Mouse (Mus musculus): ENCODE results near the gene Atn1. TPM values are rescaled to one million over a fixed set of nuclear protein-coding genes. Genes with fewer than 3 reads are reported as not detected.

The Atn1 gene
- polyA plus RNA-seq, 1 experiment from 2014 or later = 21.0 TPM

DNA sequence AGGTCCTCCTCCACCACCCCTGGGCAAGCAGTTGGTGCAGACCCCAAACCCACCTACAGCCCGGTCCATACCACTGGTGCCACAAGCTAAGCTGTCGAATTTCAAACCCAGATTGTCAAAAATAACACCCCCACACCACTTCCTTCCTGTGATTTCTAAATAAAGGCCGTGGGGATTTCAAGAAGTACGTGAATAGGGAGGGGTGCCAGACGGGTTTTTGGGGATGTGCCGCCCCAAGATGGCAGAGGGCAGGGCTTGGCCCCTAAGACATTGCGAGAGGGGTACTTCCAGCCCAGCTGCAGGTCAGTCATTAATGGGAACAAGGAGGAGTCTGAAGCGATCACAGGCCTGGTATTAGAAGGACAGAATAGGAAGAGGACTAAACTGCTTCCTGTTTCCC lies 32.8 kb downstream of the Atn1 start:
- no peak for ATAC-seq (ENCODE audit: insufficient number of reproducible peaks, low FRiP score, low TSS enrichment, low read depth)
- no peak overlapping the region for H3K9ac ChIP-seq
- H3K27ac ChIP-seq (replicated peaks) = no peak overlapping the region
- no peaks in the 10 kb centered on the region for H3K36me3 ChIP-seq
- H3K4me2 ChIP-seq (replicated peaks) = no peak overlapping the region
- WGBS = 75% methylated on average over 8 of the region's 8 CpGs
- H3K4me1 ChIP-seq = no peaks in the 10 kb centered on the region
- H3K9me3 ChIP-seq (replicated peaks) = no peaks in the 10 kb centered on the region
- H3K27me3 ChIP-seq = no peaks in the 10 kb centered on the region
- H3K4me3 ChIP-seq (replicated peaks) = no peak overlapping the region

GRCm38 (mm10) chr6:124722876-124723473 lies 33.3 kb downstream of the Atn1 start:
- Histone ChIP-seq H3K36me3 (no peaks in the 10 kb centered on the region), H3K9ac (no peak overlapping the region), H3K4me1 (no peaks in the 10 kb centered on the region), H3K4me2 (replicated peaks) (no peak overlapping the region), H3K4me3 (replicated peaks) (no peak overlapping the region), H3K27me3 (no peaks in the 10 kb centered on the region), H3K9me3 (replicated peaks) (no peaks in the 10 kb centered on the region), H3K27ac (replicated peaks) (no peak overlapping the region)
- no peak for ATAC-seq (ENCODE audit: insufficient number of reproducible peaks, low FRiP score, low TSS enrichment, low read depth)
- WGBS = 88% methylated on average over 6 of the region's 6 CpGs

DNA sequence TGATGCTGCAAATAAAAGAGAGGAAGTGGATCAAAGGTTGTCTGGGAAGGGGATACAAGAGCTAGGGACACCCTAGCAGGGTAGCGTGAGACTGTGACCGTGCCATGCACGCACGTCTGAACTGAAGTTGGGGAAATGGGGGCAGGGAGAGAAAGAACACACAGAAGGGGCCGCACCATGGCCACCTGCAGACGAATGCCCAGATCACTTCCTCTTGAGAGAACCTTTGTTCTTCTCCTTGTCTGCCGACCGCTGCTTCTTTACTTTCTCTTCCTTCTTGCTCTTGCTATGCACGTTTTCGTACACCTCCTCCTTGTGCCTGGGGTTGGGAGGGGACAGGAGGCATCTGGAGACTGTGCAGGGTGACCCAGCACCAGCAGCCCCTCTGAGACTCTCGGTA lies 35.4 kb downstream of the Atn1 start:
- Histone ChIP-seq H3K4me1 (peaks cover 6% of the 10 kb centered on the region; the same call in 1 of the 2 replicates), H3K4me2 (replicated peaks) (no peak overlapping the region), H3K9me3 (replicated peaks) (no peaks in the 10 kb centered on the region), H3K36me3 (peaks cover 11% of the 10 kb centered on the region), H3K27me3 (no peaks in the 10 kb centered on the region), H3K27ac (replicated peaks) (no peak overlapping the region), H3K9ac (no peak overlapping the region), H3K4me3 (replicated peaks) (no peak overlapping the region)
- ATAC-seq (ENCODE audit: insufficient number of reproducible peaks, low FRiP score, low TSS enrichment, low read depth) = no peak
- WGBS = 64% methylated on average over 11 of the region's 11 CpGs

DNA sequence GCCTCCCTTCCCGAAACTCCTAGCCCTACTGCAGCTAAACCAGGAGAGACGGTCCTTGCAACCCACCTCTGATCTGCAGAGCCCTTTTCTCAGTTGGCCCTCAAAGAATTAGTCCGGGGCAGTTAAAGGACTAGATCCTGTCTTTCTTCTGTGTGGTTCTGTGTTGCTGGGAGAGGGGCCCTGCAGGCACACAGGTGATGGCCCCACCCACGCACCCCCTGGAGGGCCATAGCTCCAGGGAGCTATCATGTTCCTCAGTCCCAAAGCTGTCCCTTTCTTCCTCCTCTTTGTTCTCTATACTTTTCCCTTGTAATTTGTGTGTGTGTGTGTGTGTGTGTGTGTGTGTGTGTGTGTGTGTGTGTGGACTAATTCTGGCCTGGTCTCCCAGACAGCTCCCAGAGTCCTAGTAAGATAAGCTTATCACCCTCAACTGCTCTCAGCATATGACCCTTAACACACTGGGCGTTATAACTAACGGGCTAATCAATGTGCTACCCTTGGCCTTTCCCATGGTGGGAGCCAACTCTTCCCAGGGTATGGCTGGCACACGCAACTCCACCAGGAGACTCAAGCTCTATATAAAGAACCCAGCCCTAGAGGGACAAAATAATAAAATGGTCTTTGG lies 36.9 kb downstream of the Atn1 start:
- H3K27me3 ChIP-seq = no peaks in the 10 kb centered on the region
- WGBS = 50% methylated on average over 7 of the region's 7 CpGs
- peak; percentile 61 for ATAC-seq (ENCODE audit: insufficient number of reproducible peaks, low FRiP score, low TSS enrichment, low read depth)
- no peak overlapping the region; the same call in 1 of the 2 replicates for H3K9ac ChIP-seq
- peak overlapping the region; percentile 42 for H3K4me3 ChIP-seq (replicated peaks)
- H3K9me3 ChIP-seq (replicated peaks) = no peaks in the 10 kb centered on the region
- H3K36me3 ChIP-seq = peaks cover 25% of the 10 kb centered on the region
- H3K4me1 ChIP-seq = peaks cover 6% of the 10 kb centered on the region
- H3K4me2 ChIP-seq (replicated peaks) = peak overlapping the region; percentile 32
- peak overlapping the region; percentile 78 for H3K27ac ChIP-seq (replicated peaks)

GRCm38 (mm10) chr6:124718703-124719102 lies 37.6 kb downstream of the Atn1 start:
- H3K36me3 ChIP-seq = peaks cover 33% of the 10 kb centered on the region
- peak overlapping the region; percentile 26; the same call in 1 of the 2 replicates for H3K9ac ChIP-seq
- H3K4me3 ChIP-seq (replicated peaks) = peak overlapping the region; percentile 42
- H3K4me1 ChIP-seq = peaks cover 14% of the 10 kb centered on the region
- H3K4me2 ChIP-seq (replicated peaks) = peak overlapping the region; percentile 32
- WGBS = 45% methylated on average over 16 of the region's 16 CpGs
- peak overlapping the region; percentile 78 for H3K27ac ChIP-seq (replicated peaks)
- H3K27me3 ChIP-seq = no peaks in the 10 kb centered on the region
- ATAC-seq (ENCODE audit: insufficient number of reproducible peaks, low FRiP score, low TSS enrichment, low read depth) = peak; percentile 71
- no peaks in the 10 kb centered on the region for H3K9me3 ChIP-seq (replicated peaks)

DNA sequence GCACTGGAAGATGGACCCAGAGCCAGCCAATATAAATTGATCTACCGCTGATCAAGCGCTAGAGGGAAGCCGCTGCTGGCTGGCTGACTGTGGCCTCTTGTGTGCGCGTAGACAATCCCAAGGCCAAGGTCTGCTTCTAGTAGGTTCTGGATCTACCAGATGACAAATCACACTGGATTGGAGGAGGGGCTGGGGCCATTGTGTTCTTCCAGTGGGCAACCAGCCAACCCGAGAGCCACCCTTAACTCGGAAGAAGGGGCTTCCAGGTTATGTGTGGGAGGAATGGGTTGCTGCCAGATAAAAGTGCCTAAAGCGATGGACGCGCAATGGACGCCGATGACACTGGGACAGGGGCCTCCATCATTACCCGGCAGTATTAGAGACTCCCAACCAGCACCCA lies 38.4 kb downstream of the Atn1 start:
- Histone ChIP-seq H3K27ac (replicated peaks) (peak overlapping the region; percentile 78), H3K9ac (0 out of 2 replicates have a peak overlapping the region, but pooled peaks have one; percentile 26), H3K4me2 (replicated peaks) (peak overlapping the region; percentile 38), H3K27me3 (no peaks in the 10 kb centered on the region), H3K4me1 (peaks cover 21% of the 10 kb centered on the region), H3K9me3 (replicated peaks) (no peaks in the 10 kb centered on the region), H3K4me3 (replicated peaks) (peak overlapping the region; percentile 42), H3K36me3 (peaks cover 34% of the 10 kb centered on the region)
- 63% methylated on average over 13 of the region's 13 CpGs for WGBS
- ATAC-seq (ENCODE audit: insufficient number of reproducible peaks, low FRiP score, low TSS enrichment, low read depth) = no peak

GRCm38 (mm10) chr6:124716864-124717490 lies 39.3 kb downstream of the Atn1 start:
- peaks cover 34% of the 10 kb centered on the region for H3K36me3 ChIP-seq
- H3K27me3 ChIP-seq = no peaks in the 10 kb centered on the region
- H3K27ac ChIP-seq (replicated peaks) = peak overlapping the region; percentile 78; the same call in 1 of the 2 replicates
- no peak for ATAC-seq (ENCODE audit: insufficient number of reproducible peaks, low FRiP score, low TSS enrichment, low read depth)
- no peak overlapping the region for H3K9ac ChIP-seq
- peak overlapping the region; percentile 42 for H3K4me3 ChIP-seq (replicated peaks)
- H3K4me1 ChIP-seq = peaks cover 25% of the 10 kb centered on the region
- peak overlapping the region; percentile 38; the same call in 1 of the 2 replicates for H3K4me2 ChIP-seq (replicated peaks)
- no peaks in the 10 kb centered on the region for H3K9me3 ChIP-seq (replicated peaks)
- 57% methylated on average over 20 of the region's 20 CpGs for WGBS

DNA sequence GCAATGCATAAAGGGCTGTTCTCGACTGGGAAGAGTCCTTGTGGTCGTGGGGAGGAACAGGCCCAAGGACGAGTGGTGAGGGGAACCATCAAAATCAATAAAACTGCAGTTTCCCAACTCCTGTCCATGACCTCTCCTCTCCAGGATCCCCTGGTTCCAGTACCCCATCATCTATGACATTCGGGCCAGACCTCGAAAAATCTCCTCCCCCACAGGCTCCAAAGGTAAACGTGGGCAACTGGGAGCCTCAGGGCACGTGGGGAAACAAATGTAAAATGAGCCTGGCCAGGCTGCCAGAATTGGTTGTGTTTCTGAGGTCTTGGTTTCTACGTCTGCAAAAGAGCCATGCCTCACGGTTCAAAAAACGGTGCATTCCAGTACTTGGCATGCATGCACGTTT lies 43.4 kb downstream of the Atn1 start:
- Histone ChIP-seq H3K4me3 (replicated peaks) (peak overlapping the region; percentile 91), H3K27ac (replicated peaks) (peak overlapping the region; percentile 90), H3K9ac (peak overlapping the region; percentile 84), H3K27me3 (no peaks in the 10 kb centered on the region), H3K9me3 (replicated peaks) (no peaks in the 10 kb centered on the region), H3K4me1 (peaks cover 44% of the 10 kb centered on the region), H3K36me3 (peaks cover 39% of the 10 kb centered on the region), H3K4me2 (replicated peaks) (peak overlapping the region; percentile 84)
- WGBS = 6% methylated on average over 11 of the region's 11 CpGs
- no peak for ATAC-seq (ENCODE audit: insufficient number of reproducible peaks, low FRiP score, low TSS enrichment, low read depth)

- Histone ChIP-seq H3K4me3 (replicated peaks) (peak within 1 kb of the TSS; percentile 91), H3K4me2 (replicated peaks) (peak within 1 kb of the TSS; percentile 84), H3K4me1 (peaks cover 44% of the 10 kb centered on the region), H3K9ac (peak within 1 kb of the TSS; percentile 85), H3K27ac (replicated peaks) (peak within 1 kb of the TSS; percentile 90), H3K9me3 (replicated peaks) (no peaks in the 10 kb centered on the region), H3K27me3 (no peaks in the 10 kb centered on the region), H3K36me3 (peaks cover 45% of the 10 kb centered on the region)
- WGBS = under 1% methylated on average over 74 of the region's 76 CpGs
- peak; percentile 96 for ATAC-seq (ENCODE audit: insufficient number of reproducible peaks, low FRiP score, low TSS enrichment, low read depth)
These were observed 44.2 kb downstream of the Atn1 start, which contains the start of the genes Emg1 and Phb2 for GRCm38 (mm10) chr6:124711824-124712782. Gene Emg1, minus strand, starts transcription at chr6:124712178. Gene Phb2, plus strand, starts transcription at chr6:124712336.

GRCm38 (mm10) chr6:124708289-124708889 lies 47.9 kb downstream of the Atn1 start:
- no peak for ATAC-seq (ENCODE audit: insufficient number of reproducible peaks, low FRiP score, low TSS enrichment, low read depth)

More at GRCm38 (mm10) chr6:124708289-124708889, 47.9 kb downstream of the Atn1 start:
- Histone ChIP-seq H3K9ac (no peak overlapping the region), H3K4me1 (peaks cover 28% of the 10 kb centered on the region), H3K9me3 (replicated peaks) (no peaks in the 10 kb centered on the region), H3K36me3 (peaks cover 41% of the 10 kb centered on the region), H3K27me3 (no peaks in the 10 kb centered on the region), H3K4me3 (replicated peaks) (no peak overlapping the region), H3K27ac (replicated peaks) (no peak overlapping the region), H3K4me2 (replicated peaks) (no peak overlapping the region)
- WGBS = 91% methylated on average over 10 of the region's 10 CpGs

Measured in embryonic facial prominence, embryonic 15.5 days (tissue).